Mouse (Mus musculus) intestine, postnatal 0 days (tissue): ENCODE measurements around the gene Gpr18. TPM values are rescaled to one million over a fixed set of nuclear protein-coding genes. Genes with fewer than 3 reads are reported as not detected.
"Not testable (repeated sequence)": the region's sequence is repeated elsewhere in the genome, so short reads cannot be mapped to it uniquely, and the experiment has no call there.

Experiments
- ATAC-seq: fragments of 200-750 bp; cut with Nextera tagmentation; 2 replicates; pipeline ENCODE4 v1.8.0; 2017; ENCODE audit warnings: mild to moderate bottlenecking, moderate TSS enrichment, moderate library complexity
- H3K27ac ChIP-seq: fragments of 300-500 bp; sonication (generic); 2 replicates; pipeline ENCODE4 v1.5.1; 2014; ENCODE audit warnings: mild to moderate bottlenecking, low read depth, low read length, moderate library complexity
- H3K27me3 ChIP-seq: fragments of 300-500 bp; sonication (generic); replicated peaks from 2 replicates; pipeline ENCODE4 v1.6.1; 2014; ENCODE audit warnings: low read length, mixed read lengths; ENCODE audit not compliant: control insufficient read depth, insufficient read depth
- H3K36me3 ChIP-seq: fragments of 300-500 bp; sonication (generic); 2 replicates; pipeline ENCODE4 v1.6.1; 2014; ENCODE audit warnings: mild to moderate bottlenecking, moderate library complexity; ENCODE audit not compliant: control insufficient read depth, insufficient read depth
- H3K4me1 ChIP-seq: fragments of 300-500 bp; sonication (generic); replicated peaks from 2 replicates; pipeline ENCODE4 v1.6.1; 2014; ENCODE audit warnings: antibody characterized with exemption, low read length, mixed read lengths; ENCODE audit not compliant: control insufficient read depth, insufficient read depth
- H3K4me2 ChIP-seq: fragments of 300-500 bp; sonication (generic); replicated peaks from 2 replicates; pipeline ENCODE4 v1.6.1; 2014; ENCODE audit warnings: low read depth, mild to moderate bottlenecking, moderate library complexity
- H3K4me3 ChIP-seq: fragments of 300-500 bp; sonication (generic); 2 replicates; pipeline ENCODE4 v1.5.1; 2014; ENCODE audit warnings: low read depth, low read length
- H3K9ac ChIP-seq: fragments of 300-500 bp; sonication (generic); 2 replicates; pipeline ENCODE4 v1.6.1; 2014; ENCODE audit warnings: mild to moderate bottlenecking, low read depth, low read length
- H3K9me3 ChIP-seq: fragments of 300-500 bp; sonication (generic); 2 replicates; pipeline ENCODE4 v1.6.1; 2016; ENCODE audit warnings: mixed run types; ENCODE audit not compliant: control insufficient read depth
- CTCF ChIP-seq: sonication (generic); IDR thresholded peaks from 2 replicates; pipeline ENCODE4 v1.5.1; 2016; ENCODE audit warnings: low read depth, mild to moderate bottlenecking, control low read depth, antibody characterized with exemption, moderate library complexity
- WGBS: fragments of 180-500 bp; shearing (Covaris S2); extraction: QIAGEN DNeasy Blood & Tissue Kit; methylation state at CpG from one replicate; pipeline ENCODE4 v1.1.7; 2014; 5-methylcytosine and 5-hydroxymethylcytosine counted together
- polyA plus RNA-seq: library from polyadenylated mRNA; unstranded; fragments of >200 nt; fragmentation: Nextera tagmentation; extraction: Ambion mirVana; gene quantifications from 2 replicates; pipeline ENCODE4 v1.2.1, GENCODE M21; 2015

Gene Gpr18
- polyA plus RNA-seq, 1 experiment from 2014 or later = 0.10 TPM

- no peak overlapping the region for H3K4me3 ChIP-seq
- no peaks in the 10 kb centered on the region for H3K4me1 ChIP-seq
- 64% methylated on average over 3 of the region's 3 CpGs for whole genome bisulfite sequencing
- no peak overlapping the region for H3K9ac ChIP-seq
- no peaks in the 10 kb centered on the region for H3K36me3 ChIP-seq
- no peaks in the 10 kb centered on the region for H3K27me3 ChIP-seq
- TF ChIP-seq CTCF = no peak
- no peak for ATAC-seq
- no peaks in the 10 kb centered on the region for H3K9me3 ChIP-seq
- H3K27ac ChIP-seq = no peak overlapping the region
- H3K4me2 ChIP-seq = no peak overlapping the region
These were observed 49.0 kb downstream of the Gpr18 start for GRCm38 (mm10) chr14:121866574-121866973.

- not testable (repeated sequence) for H3K9me3 ChIP-seq, H3K27me3 ChIP-seq, H3K4me3 ChIP-seq, H3K27ac ChIP-seq, ATAC-seq, H3K9ac ChIP-seq, H3K4me2 ChIP-seq, H3K4me1 ChIP-seq, H3K36me3 ChIP-seq
- TF ChIP-seq CTCF = peak; percentile 86
- 14% methylated on average over 2 of the region's 2 CpGs for WGBS
These were observed 50.4 kb downstream of the Gpr18 start for GRCm38 (mm10) chr14:121865162-121865561.

Other genes with a start within 250 kb of the Gpr18 start
- gene Dock9, start 117.9 kb downstream of the Gpr18 start, polyA plus RNA-seq = 6.2 and 7.3 TPM in 2 replicates
- 39.2 and 39.9 TPM in 2 replicates for gene Ubac2, start 37.2 kb downstream of the Gpr18 start, polyA plus RNA-seq
- 1.5 and 1.6 TPM in 2 replicates for gene Gpr183, start 49.4 kb upstream of the Gpr18 start, polyA plus RNA-seq
- not detected in 2 replicates for gene Timm8a2, start 118.9 kb upstream of the Gpr18 start, polyA plus RNA-seq
- 295 TPM in 2 replicates for gene Tm9sf2, start 191.3 kb upstream of the Gpr18 start, polyA plus RNA-seq